Mouse (Mus musculus) lung, postnatal 0 days (tissue): ENCODE measurements around the gene Gm14085.

ENCODE experiments used
- CTCF ChIP-seq: IDR thresholded peaks from 2 replicates; pipeline ENCODE4 v1.5.1; 2016; ENCODE audit warnings: antibody characterized with exemption, mild to moderate bottlenecking
- EP300 ChIP-seq: IDR thresholded peaks from 2 replicates; pipeline ENCODE4 v1.6.1; 2016; ENCODE audit warnings: antibody characterized with exemption, mild to moderate bottlenecking, control low read depth

- no peak for TF ChIP-seq CTCF
- TF ChIP-seq EP300: no peak
Observed at GRCm38 (mm10) chr2:122575470-122575869, 90.7 kb downstream of the Gm14085 start.
